ENCODE assay signal across 8 mouse cellular contexts in the genomic region with DNA sequence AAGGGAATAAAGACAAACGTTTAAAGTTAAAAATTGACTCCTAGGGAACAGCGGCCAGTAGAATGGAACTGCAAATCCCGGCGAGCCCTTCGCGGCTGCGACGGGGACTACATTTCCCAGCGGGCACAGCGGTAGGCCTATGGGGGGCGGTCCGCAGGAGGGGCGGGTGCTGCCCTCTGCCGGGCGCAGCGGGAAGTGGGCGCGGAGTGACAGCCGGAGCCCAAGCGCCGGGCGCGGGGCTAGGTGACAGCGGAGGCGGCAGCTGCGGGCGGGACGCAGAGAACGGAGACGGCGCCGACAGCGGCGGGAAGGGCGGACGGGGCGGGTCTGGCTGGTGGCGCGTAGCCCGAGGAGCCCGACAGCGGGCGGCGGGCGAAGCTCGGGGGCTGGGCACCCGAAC. TPM values are rescaled to one million over a fixed set of nuclear protein-coding genes. Genes with fewer than 3 reads are reported as not detected.
DNase-seq lines count a peak whose midpoint lies in the region; ATAC-seq and TF ChIP-seq lines count a peak whose summit lies in the region.

A gene (plus strand): TSS at position 175 of the 400 bp plus-strand sequence.

- no peaks in the 10 kb centered on the region for H3K36me3 ChIP-seq in kidney, embryonic 14.5 days (ENCODE audit: control insufficient read depth, insufficient read depth, low read length)
- H3K36me3 ChIP-seq in limb, embryonic 14.5 days (ENCODE audit: control insufficient read depth, insufficient read depth, low read length), result no peaks in the 10 kb centered on the region
- H3K36me3 ChIP-seq in midbrain, embryonic 16.5 days (ENCODE audit: control insufficient read depth, insufficient read depth, low read length), result no peaks in the 10 kb centered on the region
- H3K36me3 ChIP-seq in spleen, adult 2 months (ENCODE audit: control insufficient read depth, insufficient read depth, low read length), result no peaks in the 10 kb centered on the region

- no peaks in the 10 kb centered on the region for H3K27me3 ChIP-seq in kidney, embryonic 14.5 days (ENCODE audit: control insufficient read depth, insufficient read depth, low read length)
- H3K27me3 ChIP-seq in limb, embryonic 14.5 days (ENCODE audit: control insufficient read depth, insufficient read depth, low read length), result no peaks in the 10 kb centered on the region
- peaks cover 17% of the 10 kb centered on the region for H3K27me3 ChIP-seq in midbrain, embryonic 16.5 days (ENCODE audit: control insufficient read depth, insufficient read depth, low read depth, low read length)
- no peaks in the 10 kb centered on the region for H3K27me3 ChIP-seq in spleen, adult 2 months (ENCODE audit: control insufficient read depth, insufficient read depth, low read length)

- WGBS in kidney, embryonic 14.5 days, result under 1% methylated on average over 34 of the region's 47 CpGs
- 5% methylated on average over 33 of the region's 47 CpGs for WGBS in limb, embryonic 14.5 days
- under 1% methylated on average over 38 of the region's 47 CpGs for WGBS in midbrain, embryonic 16.5 days
- under 1% methylated on average over 37 of the region's 47 CpGs for WGBS in spleen, adult 2 months

- H3K4me2 ChIP-seq in kidney, embryonic 14.5 days (replicated peaks; ENCODE audit: low read depth, low read length), result peak within 1 kb of the TSS; percentile 96
- peak within 1 kb of the TSS; percentile 94 for H3K4me2 ChIP-seq in limb, embryonic 14.5 days (replicated peaks; ENCODE audit: low read depth, low read length, severe bottlenecking)
- peak within 1 kb of the TSS; percentile 94 for H3K4me2 ChIP-seq in midbrain, embryonic 16.5 days (ENCODE audit: low read length)

- H3K9ac ChIP-seq in kidney, embryonic 14.5 days (ENCODE audit: low read depth, low read length), result peak within 1 kb of the TSS; percentile 80
- peak within 1 kb of the TSS; percentile 68 for H3K9ac ChIP-seq in limb, embryonic 14.5 days (ENCODE audit: low read depth, low read length, severe bottlenecking)
- H3K9ac ChIP-seq in midbrain, embryonic 16.5 days (ENCODE audit: low read depth, low read length), result peak within 1 kb of the TSS; percentile 68

- TF ChIP-seq CTCF in embryonic fibroblast, embryonic 13.5 days (IDR thresholded peaks at IDR 0.05; ENCODE audit: borderline replicate concordance, insufficient read depth, low read length), result peak; percentile 60
- peak; percentile 93 for TF ChIP-seq CTCF in spleen, adult 2 months (IDR thresholded peaks at IDR 0.05; ENCODE audit: extremely low read depth, insufficient read depth, insufficient read length, insufficient replicate concordance)

- H3K9me3 ChIP-seq in kidney, embryonic 14.5 days (ENCODE audit: control insufficient read depth, low read length), result no peaks in the 10 kb centered on the region
- no peaks in the 10 kb centered on the region for H3K9me3 ChIP-seq in limb, embryonic 14.5 days (ENCODE audit: control insufficient read depth, low read length)
- no peaks in the 10 kb centered on the region for H3K9me3 ChIP-seq in midbrain, embryonic 16.5 days (replicated peaks; ENCODE audit: control insufficient read depth, low read length, poor library complexity, severe bottlenecking)

- no peak within 1 kb of the TSS for H3K27ac ChIP-seq in embryonic fibroblast, embryonic 13.5 days (ENCODE audit: insufficient read depth, low read length)
- H3K27ac ChIP-seq in kidney, embryonic 14.5 days (ENCODE audit: low read depth, low read length), result peak within 1 kb of the TSS; percentile 90
- H3K27ac ChIP-seq in limb, embryonic 14.5 days (replicated peaks; ENCODE audit: low read depth, low read length), result peak within 1 kb of the TSS; percentile 84
- no peak within 1 kb of the TSS for H3K27ac ChIP-seq in midbrain, embryonic 16.5 days (ENCODE audit: low read length)
- peak within 1 kb of the TSS; percentile 98 for H3K27ac ChIP-seq in spleen, adult 2 months (ENCODE audit: insufficient read depth, low read length)

- no peak; the same call in 1 of the 2 replicates for TF ChIP-seq POLR2A in embryonic fibroblast, embryonic 13.5 days (IDR thresholded peaks at IDR 0.05; ENCODE audit: low read depth, low read length)
- TF ChIP-seq POLR2A in limb, embryonic 14.5 days (IDR thresholded peaks at IDR 0.05; ENCODE audit: borderline replicate concordance, extremely low read depth, insufficient read depth, insufficient read length), result no peak
- peak; percentile 54 for TF ChIP-seq POLR2A in spleen, adult 2 months (IDR thresholded peaks at IDR 0.05; ENCODE audit: low read depth, low read length)

- ATAC-seq in kidney, embryonic 14.5 days (ENCODE audit: low FRiP score, low TSS enrichment), result peak; percentile 62
- ATAC-seq in limb, embryonic 14.5 days (ENCODE audit: low FRiP score, low read depth), result peak; percentile 74
- peak; percentile 81 for ATAC-seq in midbrain, embryonic 16.5 days

- no peaks in the 10 kb centered on the region for H3K4me1 ChIP-seq in embryonic fibroblast, embryonic 13.5 days (ENCODE audit: control insufficient read depth, insufficient read depth, low read length)
- peaks cover 14% of the 10 kb centered on the region for H3K4me1 ChIP-seq in kidney, embryonic 14.5 days (ENCODE audit: control insufficient read depth, insufficient read depth, low read length)
- peaks cover 15% of the 10 kb centered on the region for H3K4me1 ChIP-seq in limb, embryonic 14.5 days (ENCODE audit: control insufficient read depth, insufficient read depth, low read length)
- peaks cover 15% of the 10 kb centered on the region for H3K4me1 ChIP-seq in midbrain, embryonic 16.5 days (ENCODE audit: control insufficient read depth, insufficient read depth, low read length)
- peaks cover 18% of the 10 kb centered on the region; the same call in 1 of the 2 replicates for H3K4me1 ChIP-seq in spleen, adult 2 months (ENCODE audit: control insufficient read depth, insufficient read depth, insufficient read length)

- peak; percentile 99 for DNase-seq in B cell, adult 2 months
- peak; percentile 96 for DNase-seq in brain, adult 2 months (ENCODE audit: low read depth, low spot score)
- DNase-seq in heart, adult 9 months (ENCODE audit: low spot score in 2 of 2), result peak; percentile 91 to 97
- DNase-seq in limb, embryonic 14.5 days (ENCODE audit: low spot score), result peak; percentile 94
- DNase-seq in spleen, adult 2 months (ENCODE audit: low read depth in 1 of 2, low spot score in 2 of 2), result peak; percentile 79 to 98

- H3K4me3 ChIP-seq in embryonic fibroblast, embryonic 13.5 days (ENCODE audit: insufficient read depth, low read length), result peak within 1 kb of the TSS; percentile 55
- H3K4me3 ChIP-seq in kidney, embryonic 14.5 days (ENCODE audit: low read length), result peak within 1 kb of the TSS; percentile 74
- peak within 1 kb of the TSS; percentile 73 for H3K4me3 ChIP-seq in limb, embryonic 14.5 days (replicated peaks; ENCODE audit: low read length)
- peak within 1 kb of the TSS; percentile 65 for H3K4me3 ChIP-seq in midbrain, embryonic 16.5 days (ENCODE audit: low read depth, low read length)
- peak within 1 kb of the TSS; percentile 82 for H3K4me3 ChIP-seq in spleen, adult 2 months (ENCODE audit: extremely low read depth, insufficient read depth, insufficient read length)

RNA-seq across cellular contexts. Expression of the gene that starts here (rescaled TPM):
- 4.7 and 6.5 TPM in 2 replicates for polyA plus RNA-seq in embryonic fibroblast, embryonic 13.5 days (2011; ENCODE audit: insufficient read length, low read depth, missing spikeins)
- polyA plus RNA-seq in kidney, embryonic 14.5 days (2014; fragmentation: Nextera tagmentation; extraction: Ambion mirVana), result 11.7 and 12.0 TPM in 2 replicates
- polyA plus RNA-seq in limb, embryonic 14.5 days (2012; rRNA removed), result 12.2 and 13.2 TPM in 2 replicates
- polyA plus RNA-seq in limb, embryonic 14.5 days (2014; fragmentation: Nextera tagmentation; extraction: Ambion mirVana), result 10.6 and 11.5 TPM in 2 replicates
- polyA plus RNA-seq in midbrain, embryonic 16.5 days (2015; fragmentation: Nextera tagmentation; extraction: Ambion mirVana), result 2.9 and 3.0 TPM in 2 replicates
- polyA plus RNA-seq in spleen, adult 2 months (2012; rRNA removed), result 110 and 131 TPM in 2 replicates

Comparison
In these comparisons a context has a peak if more than half of its experiments do, and no peak if none do; other contexts are left out.
1. H3K27ac ChIP-seq: peak in kidney, embryonic 14.5 days (single experiment), limb, embryonic 14.5 days (single experiment) and spleen, adult 2 months (single experiment); none in embryonic fibroblast, embryonic 13.5 days (single experiment) and midbrain, embryonic 16.5 days (single experiment).
2. Peak in every context shown above with its lines, with median percentiles within 50 percentile points of each other: DNase-seq, H3K4me3 ChIP-seq, ATAC-seq, H3K4me2 ChIP-seq and H3K9ac ChIP-seq.